Mouse (Mus musculus) kidney, postnatal 0 days (tissue): ENCODE data around the gene Emb. TPM values are rescaled to one million over a fixed set of nuclear protein-coding genes. Genes with fewer than 3 reads are reported as not detected.

ENCODE experiments used
- ATAC-seq: fragments of 200-750 bp; cut with Nextera tagmentation; replicated peaks from 2 replicates; pipeline ENCODE4 v1.8.0; 2017; ENCODE audit warnings: low read depth, moderate number of reproducible peaks, moderate TSS enrichment, moderate library complexity; ENCODE audit not compliant: low FRiP score
- DNase-seq: peaks from one replicate; pipeline ENCODE4 v3.0.0-alpha.2; 2016; ENCODE audit warnings: low spot score
- H3K27ac ChIP-seq: fragments of 300-500 bp; sonication (generic); 2 replicates; pipeline ENCODE4 v1.5.1; 2014; ENCODE audit warnings: mild to moderate bottlenecking
- H3K27me3 ChIP-seq: fragments of 300-500 bp; sonication (generic); 2 replicates; pipeline ENCODE4 v1.6.1; 2014; ENCODE audit warnings: low read length, mixed read lengths; ENCODE audit not compliant: insufficient read depth
- H3K36me3 ChIP-seq: fragments of 300-500 bp; sonication (generic); 2 replicates; pipeline ENCODE4 v1.6.1; 2014; ENCODE audit warnings: low read length, mixed read lengths; ENCODE audit not compliant: insufficient read depth
- H3K4me1 ChIP-seq: fragments of 300-500 bp; sonication (generic); replicated peaks from 2 replicates; pipeline ENCODE4 v1.6.1; 2014; ENCODE audit warnings: antibody characterized with exemption, low read length, mixed read lengths; ENCODE audit not compliant: insufficient read depth
- H3K4me2 ChIP-seq: fragments of 300-500 bp; sonication (generic); 2 replicates; pipeline ENCODE4 v1.6.1; 2014; ENCODE audit warnings: mild to moderate bottlenecking, low read length, moderate library complexity, mixed read lengths
- H3K4me3 ChIP-seq: fragments of 300-500 bp; sonication (generic); replicated peaks from 2 replicates; pipeline ENCODE4 v1.5.1; 2014; ENCODE audit warnings: low read depth, low read length
- H3K9ac ChIP-seq: fragments of 300-500 bp; sonication (generic); 2 replicates; pipeline ENCODE4 v1.6.1; 2014; ENCODE audit warnings: low read depth, low read length
- H3K9me3 ChIP-seq: fragments of 300-500 bp; sonication (generic); replicated peaks from 2 replicates; pipeline ENCODE4 v1.6.1; 2016; ENCODE audit warnings: low read length, inconsistent platforms, mixed read lengths
- CTCF ChIP-seq: IDR thresholded peaks from 2 replicates; pipeline ENCODE4 v1.5.1; 2016; ENCODE audit warnings: antibody characterized with exemption, low read depth, mild to moderate bottlenecking, moderate library complexity
- WGBS: fragments of 180-500 bp; shearing (Covaris S2); extraction: QIAGEN DNeasy Blood & Tissue Kit; methylation state at CpG from one replicate; pipeline ENCODE4 v1.1.7; 2014; 5-methylcytosine and 5-hydroxymethylcytosine counted together
- polyA plus RNA-seq: library from polyadenylated mRNA; unstranded; fragments of >200 nt; fragmentation: Nextera tagmentation; extraction: Ambion mirVana; gene quantifications from 2 replicates; pipeline ENCODE4 v1.2.1, GENCODE M21; 2015

Emb gene
- polyA plus RNA-seq, 1 experiment from 2014 or later, result 52.0 TPM

- ATAC-seq (no peak), DNase-seq (no peak)
- Histone ChIP-seq H3K9me3 (no peaks in the 10 kb centered on the region), H3K27ac (no peak overlapping the region), H3K4me1 (no peaks in the 10 kb centered on the region), H3K27me3 (no peaks in the 10 kb centered on the region), H3K9ac (no peak overlapping the region), H3K36me3 (no peaks in the 10 kb centered on the region), H3K4me3 (no peak overlapping the region), H3K4me2 (no peak overlapping the region)
- no peak for TF ChIP-seq CTCF
- WGBS, result 85% methylated on average over 5 of the region's 5 CpGs
Measured at GRCm38 (mm10) chr13:117242621-117243020, 34.3 kb downstream of the Emb start.

GRCm38 (mm10) chr13:117260704-117261103 lies 52.4 kb downstream of the Emb start:
- no peaks in the 10 kb centered on the region for H3K9me3 ChIP-seq
- no peak for ATAC-seq
- H3K4me2 ChIP-seq, result no peak overlapping the region
- no peak overlapping the region for H3K4me3 ChIP-seq
- TF ChIP-seq CTCF, result no peak
- H3K27ac ChIP-seq, result no peak overlapping the region
- H3K9ac ChIP-seq, result no peak overlapping the region
- DNase-seq, result no peak
- no peaks in the 10 kb centered on the region for H3K36me3 ChIP-seq
- H3K27me3 ChIP-seq, result no peaks in the 10 kb centered on the region
- H3K4me1 ChIP-seq, result no peaks in the 10 kb centered on the region
- WGBS, result 87% methylated on average over 4 of the region's 4 CpGs

- Histone ChIP-seq H3K27me3 (no peaks in the 10 kb centered on the region), H3K36me3 (no peaks in the 10 kb centered on the region), H3K9me3 (no peaks in the 10 kb centered on the region), H3K4me2 (no peak overlapping the region), H3K4me1 (no peaks in the 10 kb centered on the region), H3K4me3 (no peak overlapping the region), H3K9ac (no peak overlapping the region), H3K27ac (no peak overlapping the region)
- ATAC-seq, result no peak
- no peak for DNase-seq
- WGBS, result 63% methylated on average over 2 of the region's 2 CpGs
- no peak for TF ChIP-seq CTCF
Measured at GRCm38 (mm10) chr13:117266156-117266555, 57.8 kb downstream of the Emb start.

- Histone ChIP-seq H3K4me3 (no peak overlapping the region), H3K4me1 (no peaks in the 10 kb centered on the region), H3K27me3 (no peaks in the 10 kb centered on the region), H3K4me2 (no peak overlapping the region), H3K9ac (no peak overlapping the region), H3K27ac (no peak overlapping the region), H3K9me3 (no peaks in the 10 kb centered on the region), H3K36me3 (no peaks in the 10 kb centered on the region)
- ATAC-seq (no peak), DNase-seq (no peak)
- no peak for TF ChIP-seq CTCF
- 94% methylated on average over 14 of the region's 14 CpGs for WGBS
Measured at GRCm38 (mm10) chr13:117267963-117268362, 59.6 kb downstream of the Emb start.

- Histone ChIP-seq H3K4me2 (no peak overlapping the region), H3K4me3 (no peak overlapping the region), H3K9ac (no peak overlapping the region), H3K4me1 (no peaks in the 10 kb centered on the region), H3K27me3 (no peaks in the 10 kb centered on the region), H3K36me3 (no peaks in the 10 kb centered on the region), H3K9me3 (no peaks in the 10 kb centered on the region), H3K27ac (no peak overlapping the region)
- TF ChIP-seq CTCF, result no peak
- no peak for DNase-seq
- WGBS, result 78% methylated on average over 4 of the region's 4 CpGs
- no peak for ATAC-seq
Measured at GRCm38 (mm10) chr13:117284036-117284435, 75.7 kb downstream of the Emb start.

GRCm38 (mm10) chr13:117286939-117287338 lies 78.6 kb downstream of the Emb start:
- H3K9me3 ChIP-seq, result no peaks in the 10 kb centered on the region
- TF ChIP-seq CTCF, result no peak
- ATAC-seq (no peak), DNase-seq (no peak)
- H3K4me3 ChIP-seq, result no peak overlapping the region
- no peaks in the 10 kb centered on the region for H3K4me1 ChIP-seq
- H3K9ac ChIP-seq, result no peak overlapping the region
- H3K27ac ChIP-seq, result no peak overlapping the region
- H3K27me3 ChIP-seq, result no peaks in the 10 kb centered on the region
- WGBS, result 98% methylated on average over 2 of the region's 2 CpGs
- H3K36me3 ChIP-seq, result no peaks in the 10 kb centered on the region
- H3K4me2 ChIP-seq, result no peak overlapping the region

- Histone ChIP-seq H3K4me2 (no peak overlapping the region), H3K9ac (no peak overlapping the region), H3K4me3 (no peak overlapping the region), H3K27ac (no peak overlapping the region), H3K27me3 (no peaks in the 10 kb centered on the region), H3K9me3 (no peaks in the 10 kb centered on the region), H3K36me3 (no peaks in the 10 kb centered on the region), H3K4me1 (no peaks in the 10 kb centered on the region)
- DNase-seq (no peak), ATAC-seq (no peak)
- 93% methylated on average over 6 of the region's 6 CpGs for WGBS
- TF ChIP-seq CTCF, result peak; percentile 12; the same call in 1 of the 2 replicates
Measured at GRCm38 (mm10) chr13:117287400-117287799, 79.1 kb downstream of the Emb start.
